In genomic region chr3:89131816-89132215, GRCm38 (mm10) we compare ENCODE assay signal across 8 mouse cellular contexts. TPM values are rescaled to one million over a fixed set of nuclear protein-coding genes. Genes with fewer than 3 reads are reported as not detected.
DNase-seq lines count a peak whose midpoint lies in the region; ATAC-seq lines count a peak whose summit lies in the region.

No protein-coding gene starts in this region.

- no peak for ATAC-seq in lung, embryonic 15.5 days (ENCODE audit: borderline replicate concordance, extremely low read depth, low FRiP score, low TSS enrichment)
- no peak for ATAC-seq in hindbrain, embryonic 12.5 days (ENCODE audit: low FRiP score)
- ATAC-seq in limb, embryonic 12.5 days (ENCODE audit: insufficient number of reproducible peaks, insufficient read depth, low FRiP score, low TSS enrichment, low read depth): no peak
- ATAC-seq in stomach, embryonic 15.5 days (ENCODE audit: insufficient read depth, low FRiP score, low read depth): no peak
- ATAC-seq in megakaryocyte-erythroid progenitor cell, adult 5-6 weeks (replicated peaks; ENCODE audit: low FRiP score, low TSS enrichment, poor library complexity, severe bottlenecking): no peak

- no peak overlapping the region for H3K9ac ChIP-seq in lung, embryonic 15.5 days
- peak overlapping the region; percentile 42; the same call in 1 of the 2 replicates for H3K9ac ChIP-seq in hindbrain, embryonic 12.5 days
- no peak overlapping the region for H3K9ac ChIP-seq in limb, embryonic 12.5 days (replicated peaks)
- H3K9ac ChIP-seq in stomach, embryonic 15.5 days: no peak overlapping the region

- no peaks in the 10 kb centered on the region for H3K9me3 ChIP-seq in lung, embryonic 15.5 days
- H3K9me3 ChIP-seq in hindbrain, embryonic 12.5 days (replicated peaks): no peaks in the 10 kb centered on the region
- H3K9me3 ChIP-seq in limb, embryonic 12.5 days: no peaks in the 10 kb centered on the region
- H3K9me3 ChIP-seq in stomach, embryonic 15.5 days: no peaks in the 10 kb centered on the region

- H3K4me2 ChIP-seq in lung, embryonic 15.5 days: peak overlapping the region; percentile 68
- peak overlapping the region; percentile 61 for H3K4me2 ChIP-seq in hindbrain, embryonic 12.5 days (replicated peaks)
- H3K4me2 ChIP-seq in limb, embryonic 12.5 days: peak overlapping the region; percentile 59
- H3K4me2 ChIP-seq in stomach, embryonic 15.5 days: peak overlapping the region; percentile 68

- no peak overlapping the region for H3K27ac ChIP-seq in lung, embryonic 15.5 days
- H3K27ac ChIP-seq in hindbrain, embryonic 12.5 days: no peak overlapping the region
- no peak overlapping the region for H3K27ac ChIP-seq in limb, embryonic 12.5 days
- no peak overlapping the region for H3K27ac ChIP-seq in stomach, embryonic 15.5 days

- H3K4me1 ChIP-seq in lung, embryonic 15.5 days: peaks cover 7% of the 10 kb centered on the region; the same call in 1 of the 2 replicates
- H3K4me1 ChIP-seq in hindbrain, embryonic 12.5 days: peaks cover 7% of the 10 kb centered on the region
- H3K4me1 ChIP-seq in limb, embryonic 12.5 days (replicated peaks): peaks cover 7% of the 10 kb centered on the region
- H3K4me1 ChIP-seq in stomach, embryonic 15.5 days: peaks cover 8% of the 10 kb centered on the region; the same call in 1 of the 2 replicates

- DNase-seq in lung, adult 18-20 months: no peak
- DNase-seq in spleen, adult 12 weeks (ENCODE audit: low spot score): no peak
- DNase-seq in Muller cell, postnatal 12 days (ENCODE audit: inconsistent ontology term): no peak

- no peaks in the 10 kb centered on the region for H3K36me3 ChIP-seq in lung, embryonic 15.5 days
- H3K36me3 ChIP-seq in hindbrain, embryonic 12.5 days: no peaks in the 10 kb centered on the region
- no peaks in the 10 kb centered on the region for H3K36me3 ChIP-seq in limb, embryonic 12.5 days
- H3K36me3 ChIP-seq in stomach, embryonic 15.5 days: no peaks in the 10 kb centered on the region

- no peak overlapping the region for H3K4me3 ChIP-seq in lung, embryonic 15.5 days
- H3K4me3 ChIP-seq in hindbrain, embryonic 12.5 days: peak overlapping the region; percentile 30; the same call in 1 of the 2 replicates
- peak overlapping the region; percentile 36 for H3K4me3 ChIP-seq in limb, embryonic 12.5 days (replicated peaks)
- peak overlapping the region; percentile 31; the same call in 1 of the 2 replicates for H3K4me3 ChIP-seq in stomach, embryonic 15.5 days (replicated peaks)

- 36% methylated on average over 4 of the region's 4 CpGs for WGBS in lung, embryonic 15.5 days
- WGBS in hindbrain, embryonic 12.5 days: 46% methylated on average over 4 of the region's 4 CpGs
- WGBS in limb, embryonic 12.5 days: 59% methylated on average over 4 of the region's 4 CpGs
- 38% methylated on average over 4 of the region's 4 CpGs for WGBS in stomach, embryonic 15.5 days

- no peaks in the 10 kb centered on the region for H3K27me3 ChIP-seq in lung, embryonic 15.5 days
- H3K27me3 ChIP-seq in hindbrain, embryonic 12.5 days: no peaks in the 10 kb centered on the region
- peaks cover 27% of the 10 kb centered on the region for H3K27me3 ChIP-seq in limb, embryonic 12.5 days
- no peaks in the 10 kb centered on the region for H3K27me3 ChIP-seq in stomach, embryonic 15.5 days (replicated peaks)

RNA-seq across cellular contexts. Expression of gene Pklr, which starts 4.1 kb away (rescaled TPM):
- polyA plus RNA-seq in lung, embryonic 15.5 days (2015; fragmentation: Nextera tagmentation; extraction: Ambion mirVana): 0.17 and 0.92 TPM in 2 replicates
- 0.25 and 0.96 TPM in 2 replicates for polyA plus RNA-seq in hindbrain, embryonic 12.5 days (2016; fragmentation: Nextera tagmentation; extraction: Ambion mirVana)
- 0.24 and 0.36 TPM in 2 replicates for polyA plus RNA-seq in limb, embryonic 12.5 days (2016; fragmentation: Nextera tagmentation; extraction: Ambion mirVana)
- 16.4 and 19.9 TPM in 2 replicates for polyA plus RNA-seq in stomach, embryonic 15.5 days (2015; fragmentation: Nextera tagmentation; extraction: Ambion mirVana)
- 213 and 235 TPM in 2 replicates for total RNA-seq in megakaryocyte-erythroid progenitor cell, adult 5-6 weeks (2014; fragmentation: Nextera tagmentation)
- 157 and 170 TPM in 2 replicates for total RNA-seq in megakaryocyte-erythroid progenitor cell, adult 5-6 weeks (2017)

RNA-seq across cellular contexts. Expression of gene Hcn3, which starts 28.2 kb away (rescaled TPM):
- 1.2 and 1.9 TPM in 2 replicates for polyA plus RNA-seq in lung, embryonic 15.5 days (2015; fragmentation: Nextera tagmentation; extraction: Ambion mirVana)
- 20.7 and 22.3 TPM in 2 replicates for polyA plus RNA-seq in hindbrain, embryonic 12.5 days (2016; fragmentation: Nextera tagmentation; extraction: Ambion mirVana)
- polyA plus RNA-seq in limb, embryonic 12.5 days (2016; fragmentation: Nextera tagmentation; extraction: Ambion mirVana): 2.2 and 2.8 TPM in 2 replicates
- polyA plus RNA-seq in stomach, embryonic 15.5 days (2015; fragmentation: Nextera tagmentation; extraction: Ambion mirVana): 2.4 and 2.6 TPM in 2 replicates
- total RNA-seq in megakaryocyte-erythroid progenitor cell, adult 5-6 weeks (2014; fragmentation: Nextera tagmentation): 1.5 and 1.6 TPM in 2 replicates
- total RNA-seq in megakaryocyte-erythroid progenitor cell, adult 5-6 weeks (2017): 1.4 and 2.5 TPM in 2 replicates

RNA-seq across cellular contexts. Expression of gene Fdps, which starts 30.1 kb away (rescaled TPM):
- 166 TPM in 2 replicates for polyA plus RNA-seq in lung, embryonic 15.5 days (2015; fragmentation: Nextera tagmentation; extraction: Ambion mirVana)
- 284 TPM in 2 replicates for polyA plus RNA-seq in hindbrain, embryonic 12.5 days (2016; fragmentation: Nextera tagmentation; extraction: Ambion mirVana)
- polyA plus RNA-seq in limb, embryonic 12.5 days (2016; fragmentation: Nextera tagmentation; extraction: Ambion mirVana): 247 and 249 TPM in 2 replicates
- polyA plus RNA-seq in stomach, embryonic 15.5 days (2015; fragmentation: Nextera tagmentation; extraction: Ambion mirVana): 324 and 331 TPM in 2 replicates
- 53.1 and 60.3 TPM in 2 replicates for total RNA-seq in megakaryocyte-erythroid progenitor cell, adult 5-6 weeks (2014; fragmentation: Nextera tagmentation)
- total RNA-seq in megakaryocyte-erythroid progenitor cell, adult 5-6 weeks (2017): 102 and 125 TPM in 2 replicates

RNA-seq across cellular contexts. Expression of gene Gm43738, which starts 30.9 kb away (rescaled TPM):
- polyA plus RNA-seq in lung, embryonic 15.5 days (2015; fragmentation: Nextera tagmentation; extraction: Ambion mirVana): 0.17 TPM in 1 of 2 replicates, not detected in the other
- polyA plus RNA-seq in hindbrain, embryonic 12.5 days (2016; fragmentation: Nextera tagmentation; extraction: Ambion mirVana): not detected in 2 replicates
- polyA plus RNA-seq in limb, embryonic 12.5 days (2016; fragmentation: Nextera tagmentation; extraction: Ambion mirVana): 0.14 TPM in 1 of 2 replicates, not detected in the other
- not detected in 2 replicates for polyA plus RNA-seq in stomach, embryonic 15.5 days (2015; fragmentation: Nextera tagmentation; extraction: Ambion mirVana)
- total RNA-seq in megakaryocyte-erythroid progenitor cell, adult 5-6 weeks (2014; fragmentation: Nextera tagmentation): not detected in 2 replicates
- total RNA-seq in megakaryocyte-erythroid progenitor cell, adult 5-6 weeks (2017): not detected in 2 replicates

RNA-seq across cellular contexts. Expression of gene Clk2, which starts 32.8 kb away (rescaled TPM):
- 27.8 and 28.9 TPM in 2 replicates for polyA plus RNA-seq in lung, embryonic 15.5 days (2015; fragmentation: Nextera tagmentation; extraction: Ambion mirVana)
- 38.8 and 44.4 TPM in 2 replicates for polyA plus RNA-seq in hindbrain, embryonic 12.5 days (2016; fragmentation: Nextera tagmentation; extraction: Ambion mirVana)
- 50.3 and 54.7 TPM in 2 replicates for polyA plus RNA-seq in limb, embryonic 12.5 days (2016; fragmentation: Nextera tagmentation; extraction: Ambion mirVana)
- polyA plus RNA-seq in stomach, embryonic 15.5 days (2015; fragmentation: Nextera tagmentation; extraction: Ambion mirVana): 26.3 and 26.7 TPM in 2 replicates
- total RNA-seq in megakaryocyte-erythroid progenitor cell, adult 5-6 weeks (2014; fragmentation: Nextera tagmentation): 72.3 and 88.0 TPM in 2 replicates
- total RNA-seq in megakaryocyte-erythroid progenitor cell, adult 5-6 weeks (2017): 46.6 and 69.3 TPM in 2 replicates
